Mouse (Mus musculus): ENCODE results near the gene Lhx8.

The Lhx8 gene

GRCm38 (mm10) chr3:154321921-154322574 lies 8.4 kb downstream of the Lhx8 start:
- DNase-seq (ENCODE audit: low spot score in 2 of 2): no peak

DNA sequence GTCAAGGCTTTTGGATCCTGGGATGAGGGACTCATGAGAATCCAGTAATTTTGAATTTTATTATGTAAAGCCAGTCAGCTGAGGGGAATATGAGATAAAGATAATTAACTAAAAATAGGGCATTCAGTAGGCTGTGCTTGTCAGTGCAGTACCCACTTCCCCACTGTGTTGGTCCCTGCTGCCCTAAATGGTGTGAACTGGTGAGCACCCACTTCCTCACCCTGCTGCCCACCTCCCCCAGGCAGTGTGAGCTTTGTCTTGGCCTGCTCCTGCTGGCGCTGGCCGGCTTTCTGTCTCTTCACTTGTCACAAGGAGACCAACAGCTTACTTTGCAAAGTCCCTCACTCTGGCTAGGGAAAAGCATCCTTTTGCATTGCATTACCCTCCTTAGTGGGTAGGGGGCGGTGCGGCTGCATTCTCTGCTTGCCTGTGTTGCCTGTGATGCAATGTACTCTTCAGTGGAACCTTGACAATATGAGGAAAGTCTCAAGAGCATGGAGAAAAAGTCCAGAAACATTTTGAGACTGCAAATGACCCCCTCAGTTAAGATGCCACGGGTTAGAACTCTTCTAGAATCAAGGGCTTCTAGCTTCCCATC lies 12.7 kb downstream of the Lhx8 start:
- DNase-seq (ENCODE audit: low spot score in 2 of 2): no peak

DNA sequence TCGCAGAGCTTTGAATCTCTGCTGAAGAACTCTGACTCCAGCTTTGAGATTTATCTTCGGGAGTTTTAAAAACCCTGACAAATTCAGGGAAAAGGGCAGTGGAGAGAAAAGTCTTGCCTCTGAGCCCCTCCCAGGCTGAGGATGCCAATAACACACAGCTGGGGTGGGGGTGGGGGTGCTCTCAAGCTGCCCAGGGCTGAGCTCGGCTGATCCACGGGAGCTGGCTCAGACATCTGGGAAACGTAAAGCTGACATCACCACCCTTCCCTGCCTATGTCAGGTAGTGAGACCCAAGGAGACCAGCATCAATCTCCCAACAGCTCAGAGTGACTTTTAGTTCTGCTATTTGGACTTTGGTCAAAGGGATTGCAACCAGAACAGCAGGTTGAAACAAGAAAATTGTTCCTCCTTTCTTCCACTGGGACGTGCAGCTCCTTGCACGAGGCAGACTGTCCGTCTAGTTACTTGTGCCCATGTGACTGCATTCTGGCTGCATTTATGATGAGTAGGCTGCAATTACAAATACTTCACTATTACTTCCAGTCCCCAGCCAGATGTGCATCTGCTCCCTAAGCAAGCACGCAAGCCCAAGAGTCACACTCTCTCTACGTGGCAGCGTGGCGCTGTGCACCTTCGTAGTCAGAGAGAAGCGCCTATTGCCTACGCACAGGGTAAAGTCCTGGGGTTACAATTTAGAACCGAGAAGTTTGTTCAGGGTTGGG lies 25.1 kb downstream of the Lhx8 start:
- DNase-seq (ENCODE audit: low spot score in 2 of 2): no peak

- DNase-seq (ENCODE audit: low spot score in 2 of 2): no peak
Observed at GRCm38 (mm10) chr3:154301102-154301501, 29.4 kb downstream of the Lhx8 start.

DNA sequence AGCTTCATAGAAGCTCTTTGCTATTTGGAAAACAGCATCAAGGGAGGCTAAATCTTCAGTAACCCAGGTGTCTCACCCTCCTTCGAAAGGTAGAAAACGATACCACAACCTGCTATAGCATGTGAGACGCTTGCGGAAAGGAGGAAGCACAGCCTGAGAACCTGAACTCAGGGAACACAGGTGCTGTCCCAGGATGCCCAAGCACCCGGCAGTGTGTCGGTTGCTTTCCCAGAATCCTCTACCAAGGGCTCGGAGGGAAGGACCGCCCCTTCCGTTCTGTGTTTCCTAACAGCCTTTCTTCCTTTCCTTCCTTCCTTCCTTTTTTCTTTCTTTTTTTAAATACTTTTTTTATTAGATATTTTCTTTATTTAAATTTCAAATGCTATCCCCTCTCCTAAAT lies 30.5 kb downstream of the Lhx8 start:
- no peak for DNase-seq (ENCODE audit: low spot score in 2 of 2)

GRCm38 (mm10) chr3:154298490-154298889 lies 32.0 kb downstream of the Lhx8 start:
- DNase-seq (ENCODE audit: low spot score in 2 of 2): no peak

DNA sequence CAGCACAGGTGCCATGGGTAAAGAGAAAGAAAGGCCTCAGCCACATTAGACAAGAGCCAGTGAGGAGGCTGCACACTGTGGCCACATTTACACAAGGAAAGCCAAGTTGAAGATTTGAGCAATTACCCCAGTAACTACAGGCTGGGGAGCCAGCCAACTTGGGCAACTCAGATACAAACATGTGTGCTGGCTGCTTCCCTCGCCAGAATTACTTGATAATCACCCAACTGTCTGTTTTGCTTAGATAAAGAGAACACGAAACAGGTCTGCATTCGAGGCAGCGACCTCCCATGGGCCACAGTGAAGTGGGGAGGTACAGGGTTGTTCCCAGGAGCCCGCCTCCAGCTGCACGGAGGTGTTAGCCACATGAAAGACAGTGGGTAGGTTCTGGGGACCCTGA lies 33.0 kb downstream of the Lhx8 start:
- DNase-seq (ENCODE audit: low spot score in 2 of 2): no peak

GRCm38 (mm10) chr3:154294924-154295834 lies 35.3 kb downstream of the Lhx8 start:
- DNase-seq (ENCODE audit: low spot score in 2 of 2): no peak

DNA sequence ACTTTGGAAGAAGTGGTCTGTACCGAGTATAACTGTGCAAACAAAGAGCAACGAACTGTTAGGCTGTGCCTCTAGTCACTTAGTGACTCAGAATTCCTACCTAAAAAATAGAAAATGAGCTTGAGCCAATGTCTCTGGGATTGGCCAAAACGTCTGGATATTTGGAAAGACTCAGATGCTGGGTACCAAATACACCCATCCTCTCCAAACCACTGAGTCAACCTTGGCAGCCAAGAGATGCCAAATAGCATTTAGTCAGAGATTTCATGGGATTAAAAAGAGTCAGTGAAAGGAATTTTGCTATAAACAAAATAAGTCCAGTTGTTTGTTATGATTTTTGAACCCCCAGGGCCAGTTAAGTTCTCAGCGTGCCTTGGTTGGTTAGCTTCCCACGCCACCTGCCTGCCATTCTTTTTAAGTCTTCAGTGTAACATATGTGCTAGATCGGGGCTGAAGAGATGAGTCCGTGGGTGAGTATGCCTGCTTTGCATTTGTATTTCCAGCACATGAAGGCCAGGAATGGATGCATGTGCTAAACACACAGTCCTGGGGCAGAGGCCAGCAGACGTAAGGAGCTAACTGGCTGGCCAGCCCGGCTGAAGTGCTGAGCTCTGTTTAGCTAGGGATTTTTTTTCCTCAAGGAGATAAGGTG lies 36.5 kb downstream of the Lhx8 start:
- no peak for DNase-seq (ENCODE audit: low spot score in 2 of 2)

- DNase-seq (ENCODE audit: low spot score in 2 of 2): no peak
Observed at GRCm38 (mm10) chr3:154292126-154292525, 38.3 kb downstream of the Lhx8 start.

GRCm38 (mm10) chr3:154290351-154290750 lies 40.1 kb downstream of the Lhx8 start:
- DNase-seq (ENCODE audit: low spot score in 2 of 2): no peak

DNA sequence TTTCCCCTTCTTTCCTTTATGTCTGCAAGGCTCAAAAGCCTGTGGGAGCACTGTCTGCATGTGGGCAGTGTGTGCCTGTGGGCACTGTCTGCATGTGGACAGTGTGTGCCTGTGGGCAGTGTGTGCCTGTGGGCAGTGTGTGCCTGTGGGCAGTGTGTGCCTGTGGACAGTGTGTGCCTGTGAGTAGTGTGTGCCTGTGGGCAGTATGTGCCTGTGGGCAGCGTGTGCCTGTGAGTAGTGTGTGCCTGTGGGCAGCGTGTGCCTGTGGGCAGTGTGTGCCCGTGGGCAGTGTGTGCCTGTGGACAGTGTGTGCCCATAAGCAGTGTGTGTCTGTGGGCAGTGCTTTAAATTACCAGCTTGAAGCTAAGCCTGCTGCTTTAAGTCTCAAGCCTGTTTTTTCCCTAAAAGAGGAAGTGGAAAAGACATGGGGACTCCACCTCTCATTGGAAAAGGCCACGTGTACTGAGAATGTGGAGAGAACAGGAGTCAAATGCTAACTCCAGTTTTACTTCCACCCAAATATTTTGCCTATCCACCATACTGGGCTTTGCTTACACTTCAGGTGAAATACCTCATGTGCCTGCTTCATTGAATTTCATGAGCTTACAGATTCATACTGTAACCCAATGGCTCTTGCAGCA lies 41.9 kb downstream of the Lhx8 start:
- DNase-seq (ENCODE audit: low spot score in 2 of 2): no peak

GRCm38 (mm10) chr3:154287217-154287616 lies 43.2 kb downstream of the Lhx8 start:
- no peak for DNase-seq (ENCODE audit: low spot score in 2 of 2)

- no peak for DNase-seq (ENCODE audit: low spot score in 2 of 2)
Observed at GRCm38 (mm10) chr3:154285351-154285750, 45.1 kb downstream of the Lhx8 start.

DNA sequence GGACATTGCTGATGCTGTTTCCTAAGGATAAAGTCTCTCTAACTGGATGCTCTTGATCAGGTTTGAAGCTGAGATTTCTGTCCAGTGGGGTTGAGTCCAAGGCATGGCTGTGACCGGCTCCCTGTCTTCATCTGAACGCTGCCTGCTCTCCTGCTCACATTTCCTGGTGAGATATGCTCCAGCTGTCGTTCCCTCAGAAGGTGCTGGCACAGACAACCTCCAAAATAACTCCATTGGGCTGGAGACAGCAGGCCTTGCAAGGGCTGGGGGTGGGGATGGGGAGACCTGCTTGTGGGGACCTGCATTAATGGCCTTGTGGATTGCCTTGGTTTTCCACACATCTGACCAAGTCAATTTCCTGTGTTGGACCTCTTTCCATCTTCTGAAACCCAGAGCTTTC lies 46.2 kb downstream of the Lhx8 start:
- DNase-seq (ENCODE audit: low spot score in 2 of 2): no peak

DNA sequence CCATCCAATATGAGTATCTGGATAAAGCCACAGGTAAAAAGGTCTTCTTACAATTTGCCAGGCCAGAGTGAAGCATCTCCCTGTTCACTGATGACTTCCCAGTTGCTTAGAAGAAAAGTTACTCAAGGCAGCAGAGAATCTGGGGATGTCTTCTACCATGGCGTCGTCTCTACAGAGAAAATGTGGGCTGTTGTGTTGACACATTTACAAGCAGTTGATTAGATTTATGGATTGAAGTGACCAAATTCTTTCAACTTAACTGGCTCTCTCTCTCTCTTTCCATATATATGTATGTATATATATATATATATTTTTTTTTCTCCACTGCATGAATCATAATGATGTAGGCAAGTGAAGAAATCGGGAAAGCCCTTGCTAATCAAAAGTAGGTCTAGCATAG lies 55.8 kb downstream of the Lhx8 start:
- DNase-seq (ENCODE audit: low spot score in 2 of 2): no peak

- DNase-seq (ENCODE audit: low spot score in 2 of 2): peak; percentile 9 to 50
Observed at GRCm38 (mm10) chr3:154269757-154270366, 60.6 kb downstream of the Lhx8 start.

DNA sequence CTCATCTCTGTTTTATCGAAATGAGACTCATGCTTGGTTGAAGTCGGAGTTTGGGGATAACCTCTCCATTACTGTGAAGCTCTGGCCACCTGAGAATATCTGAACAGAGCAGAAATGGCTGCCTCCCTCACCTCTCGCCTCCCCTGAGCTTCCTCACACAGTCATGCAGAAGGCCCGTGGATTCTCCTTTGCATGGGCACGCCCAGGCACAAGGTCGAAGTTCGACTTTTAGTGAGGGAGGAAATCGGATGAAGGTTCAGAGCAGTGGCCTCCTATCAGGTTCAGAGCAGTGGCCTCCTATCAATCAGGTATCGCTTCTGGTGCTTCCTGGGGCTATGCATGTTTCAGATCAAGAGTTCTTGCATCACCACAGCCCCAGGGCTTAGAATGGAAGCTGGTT lies 62.1 kb downstream of the Lhx8 start:
- no peak for DNase-seq (ENCODE audit: low spot score in 2 of 2)

GRCm38 (mm10) chr3:154257312-154257711 lies 73.1 kb downstream of the Lhx8 start:
- no peak for DNase-seq (ENCODE audit: low spot score in 2 of 2)
